Mouse (Mus musculus): ENCODE measurements around the gene M6pr. TPM values are rescaled to one million over a fixed set of nuclear protein-coding genes. Genes with fewer than 3 reads are reported as not detected.

M6pr gene
- polyA plus RNA-seq, 1 experiment, result 81.4 TPM

DNA sequence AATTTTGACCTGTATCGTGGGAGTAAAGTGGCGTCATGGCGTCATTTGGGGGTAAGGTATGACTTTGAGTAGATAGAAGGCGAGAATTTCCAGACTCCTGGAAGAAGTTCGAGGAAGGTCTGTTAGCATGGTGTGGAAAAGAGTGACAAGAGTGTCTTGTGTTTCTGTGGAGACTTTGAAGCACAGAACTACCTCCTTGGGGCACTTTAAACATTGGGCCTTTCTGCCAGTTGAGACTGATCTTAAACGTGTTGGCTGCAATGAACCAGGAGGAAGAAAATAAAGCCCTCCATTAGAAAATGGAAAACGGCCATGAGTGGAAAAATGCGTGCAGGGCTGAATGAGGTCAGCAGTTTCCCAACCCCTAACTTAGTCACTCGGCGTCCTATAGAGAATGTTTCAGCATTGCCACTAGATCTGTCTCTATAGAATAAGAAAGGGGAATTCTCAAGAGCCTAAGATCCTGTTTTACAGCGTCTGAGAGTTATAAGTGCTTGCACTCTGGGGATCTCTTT, 983 bp downstream of the M6pr start:
- no peak for TF ChIP-seq CTCF (IDR thresholded peaks at IDR 0.05; ENCODE audit: borderline replicate concordance, control insufficient read depth, extremely low read depth, insufficient read depth, low read length, poor library complexity)
- no peak for TF ChIP-seq POLR2A (IDR thresholded peaks at IDR 0.05; ENCODE audit: control insufficient read depth, extremely low read depth, insufficient read depth, low read length, poor library complexity)
- Histone ChIP-seq H3K36me3 (ENCODE audit: control insufficient read depth, insufficient read depth, low read length) (peaks cover 14% of the 10 kb centered on the region), H3K27me3 (ENCODE audit: control insufficient read depth, insufficient read depth, low read length) (no peaks in the 10 kb centered on the region), H3K4me1 (replicated peaks; ENCODE audit: control insufficient read depth, insufficient read depth, low read length) (peaks cover 7% of the 10 kb centered on the region), H3K4me3 (ENCODE audit: control insufficient read depth, insufficient read depth, low read length) (peak overlapping the region; percentile 95), H3K27ac (ENCODE audit: control insufficient read depth, insufficient read depth, low read length) (no peak overlapping the region; the same call in 1 of the 2 replicates)
- under 1% methylated on average over 11 of the region's 11 CpGs for WGBS
- DNase-seq, result no peak

DNA sequence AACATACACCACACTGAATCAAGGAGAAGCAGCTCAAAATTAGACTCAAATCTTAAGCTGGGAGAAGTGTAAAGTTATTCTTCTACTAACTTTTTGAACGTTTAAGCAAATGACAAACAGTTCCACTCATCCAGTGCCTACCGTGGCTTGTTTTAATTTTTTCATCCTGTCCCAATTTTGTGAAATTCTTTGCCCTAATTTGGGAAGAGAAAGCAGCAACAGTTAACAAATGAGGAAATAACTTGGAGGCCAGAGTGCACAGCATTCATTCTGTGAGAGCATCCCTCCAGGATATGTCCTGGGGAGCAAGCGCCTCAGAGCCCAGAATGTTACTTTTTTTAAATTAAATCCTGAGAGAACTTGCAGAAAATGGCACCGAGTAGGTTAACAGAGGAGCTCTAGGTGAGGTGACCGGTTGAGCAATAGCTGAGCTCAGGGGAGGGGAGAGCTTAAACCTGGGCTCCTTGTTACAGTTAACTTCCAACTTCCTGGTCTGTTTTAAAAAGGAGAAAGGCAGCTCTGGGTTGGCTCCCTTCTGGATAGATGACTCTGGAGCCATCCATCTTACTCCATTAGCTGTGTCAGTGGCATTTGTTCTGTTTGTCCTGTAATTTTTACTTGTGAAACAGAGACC, 1.8 kb downstream of the M6pr start:
- Histone ChIP-seq H3K27ac (ENCODE audit: control insufficient read depth, insufficient read depth, low read length) (no peak overlapping the region), H3K4me3 (ENCODE audit: control insufficient read depth, insufficient read depth, low read length) (no peak overlapping the region)
- 39% methylated on average over 5 of the region's 5 CpGs for WGBS

GRCm38 (mm10) chr6:122318726-122319125, 10.2 kb downstream of the M6pr start:
- TF ChIP-seq POLR2A (IDR thresholded peaks at IDR 0.05; ENCODE audit: control insufficient read depth, extremely low read depth, insufficient read depth, low read length, poor library complexity) (no peak), CTCF (IDR thresholded peaks at IDR 0.05; ENCODE audit: borderline replicate concordance, control insufficient read depth, extremely low read depth, insufficient read depth, low read length, poor library complexity) (no peak)
- WGBS, result 95% methylated on average over 1 of the region's 1 CpGs
- Histone ChIP-seq H3K36me3 (ENCODE audit: control insufficient read depth, insufficient read depth, low read length) (peaks cover 80% of the 10 kb centered on the region), H3K27ac (ENCODE audit: control insufficient read depth, insufficient read depth, low read length) (no peak overlapping the region), H3K27me3 (ENCODE audit: control insufficient read depth, insufficient read depth, low read length) (no peaks in the 10 kb centered on the region), H3K4me3 (ENCODE audit: control insufficient read depth, insufficient read depth, low read length) (no peak overlapping the region), H3K4me1 (replicated peaks; ENCODE audit: control insufficient read depth, insufficient read depth, low read length) (no peaks in the 10 kb centered on the region)
- no peak for DNase-seq

More for the DNA sequence above, 1.8 kb downstream of the M6pr start:
- no peak for TF ChIP-seq POLR2A (IDR thresholded peaks at IDR 0.05; ENCODE audit: control insufficient read depth, extremely low read depth, insufficient read depth, low read length, poor library complexity)
- no peak for TF ChIP-seq CTCF (IDR thresholded peaks at IDR 0.05; ENCODE audit: borderline replicate concordance, control insufficient read depth, extremely low read depth, insufficient read depth, low read length, poor library complexity)
- DNase-seq, result no peak
- Histone ChIP-seq H3K4me1 (replicated peaks; ENCODE audit: control insufficient read depth, insufficient read depth, low read length) (peaks cover 7% of the 10 kb centered on the region), H3K36me3 (ENCODE audit: control insufficient read depth, insufficient read depth, low read length) (peaks cover 21% of the 10 kb centered on the region), H3K27me3 (ENCODE audit: control insufficient read depth, insufficient read depth, low read length) (no peaks in the 10 kb centered on the region)

DNA sequence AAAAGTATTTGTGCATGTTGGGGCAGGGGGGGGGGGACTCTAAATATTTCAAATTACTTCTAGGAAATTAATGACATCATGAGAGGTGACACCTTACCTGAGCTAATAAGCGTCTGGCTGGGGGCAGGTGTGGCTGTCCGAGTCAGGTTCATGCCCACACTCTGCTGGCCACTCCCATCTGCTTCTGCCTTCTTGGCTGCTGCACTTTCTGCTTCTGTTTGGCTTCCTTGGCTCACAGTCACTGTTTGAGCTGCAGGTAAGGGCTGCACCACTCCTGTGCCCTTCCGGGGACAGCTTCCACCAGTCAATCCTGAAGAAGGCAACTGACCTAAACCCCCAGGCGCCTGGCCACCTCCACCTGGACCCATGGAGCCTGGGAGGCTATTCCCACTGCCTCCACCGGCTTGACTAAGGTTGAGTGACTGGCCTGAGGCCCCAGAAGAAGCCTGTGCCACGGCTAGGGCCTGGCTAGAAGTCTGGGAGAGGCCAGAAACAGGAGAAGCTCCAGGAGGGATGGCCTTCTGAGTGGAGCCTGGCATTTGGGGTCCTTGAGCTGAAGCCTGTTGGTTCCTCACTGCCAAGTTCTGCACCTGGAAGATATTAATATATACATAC, 16.9 kb downstream of the M6pr start:
- no peak overlapping the region for H3K4me3 ChIP-seq (ENCODE audit: control insufficient read depth, insufficient read depth, low read length)
- TF ChIP-seq POLR2A (IDR thresholded peaks at IDR 0.05; ENCODE audit: control insufficient read depth, extremely low read depth, insufficient read depth, low read length, poor library complexity) (no peak), CTCF (IDR thresholded peaks at IDR 0.05; ENCODE audit: borderline replicate concordance, control insufficient read depth, extremely low read depth, insufficient read depth, low read length, poor library complexity) (no peak)
- no peaks in the 10 kb centered on the region for H3K27me3 ChIP-seq (ENCODE audit: control insufficient read depth, insufficient read depth, low read length)
- no peaks in the 10 kb centered on the region for H3K4me1 ChIP-seq (replicated peaks; ENCODE audit: control insufficient read depth, insufficient read depth, low read length)
- peaks cover 29% of the 10 kb centered on the region for H3K36me3 ChIP-seq (ENCODE audit: control insufficient read depth, insufficient read depth, low read length)
- no peak overlapping the region for H3K27ac ChIP-seq (ENCODE audit: control insufficient read depth, insufficient read depth, low read length)
- DNase-seq, result no peak
- WGBS, result 98% methylated on average over 6 of the region's 6 CpGs

- Histone ChIP-seq H3K27me3 (ENCODE audit: control insufficient read depth, insufficient read depth, low read length) (no peaks in the 10 kb centered on the region), H3K4me3 (ENCODE audit: control insufficient read depth, insufficient read depth, low read length) (no peak overlapping the region), H3K27ac (ENCODE audit: control insufficient read depth, insufficient read depth, low read length) (no peak overlapping the region), H3K4me1 (replicated peaks; ENCODE audit: control insufficient read depth, insufficient read depth, low read length) (peaks cover 4% of the 10 kb centered on the region; the same call in 1 of the 2 replicates), H3K36me3 (ENCODE audit: control insufficient read depth, insufficient read depth, low read length) (peaks cover 32% of the 10 kb centered on the region)
- no peak for DNase-seq
- WGBS, result 78% methylated on average over 13 of the region's 13 CpGs
- TF ChIP-seq CTCF (IDR thresholded peaks at IDR 0.05; ENCODE audit: borderline replicate concordance, control insufficient read depth, extremely low read depth, insufficient read depth, low read length, poor library complexity) (no peak), POLR2A (IDR thresholded peaks at IDR 0.05; ENCODE audit: control insufficient read depth, extremely low read depth, insufficient read depth, low read length, poor library complexity) (no peak)
Measured at GRCm38 (mm10) chr6:122333081-122333612, 24.6 kb downstream of the M6pr start.

DNA sequence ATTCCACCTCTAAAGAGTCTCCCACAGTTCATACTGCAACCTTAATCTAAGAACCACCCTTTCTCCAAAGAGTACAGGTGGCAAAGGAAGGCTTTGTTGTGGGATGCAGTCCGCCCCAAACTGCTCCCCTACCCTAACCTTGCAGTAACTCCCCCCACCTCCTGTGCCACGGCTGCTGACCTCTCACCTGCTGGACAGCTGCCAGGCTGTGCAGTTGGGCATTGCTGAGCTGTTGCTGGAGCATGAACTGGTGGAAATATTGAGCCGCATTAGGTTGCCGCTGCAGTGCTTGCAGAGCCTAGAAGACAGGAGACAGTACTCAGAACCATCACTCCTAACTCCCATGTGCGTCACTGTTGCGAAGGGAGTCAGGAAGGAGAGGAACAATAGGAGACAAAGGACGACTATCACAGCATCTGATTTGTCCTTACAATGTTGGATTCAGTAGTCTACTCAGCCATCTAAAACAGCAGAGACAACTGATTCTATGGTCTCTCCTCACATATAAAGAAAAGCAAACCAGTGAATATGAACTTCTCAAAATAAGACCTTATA, 26.3 kb downstream of the M6pr start:
- H3K36me3 ChIP-seq (ENCODE audit: control insufficient read depth, insufficient read depth, low read length), result peaks cover 29% of the 10 kb centered on the region
- H3K4me3 ChIP-seq (ENCODE audit: control insufficient read depth, insufficient read depth, low read length), result no peak overlapping the region
- H3K4me1 ChIP-seq (replicated peaks; ENCODE audit: control insufficient read depth, insufficient read depth, low read length), result peaks cover 4% of the 10 kb centered on the region; the same call in 1 of the 2 replicates
- no peak for DNase-seq
- WGBS, result 72% methylated on average over 7 of the region's 7 CpGs
- H3K27me3 ChIP-seq (ENCODE audit: control insufficient read depth, insufficient read depth, low read length), result no peaks in the 10 kb centered on the region
- TF ChIP-seq POLR2A (IDR thresholded peaks at IDR 0.05; ENCODE audit: control insufficient read depth, extremely low read depth, insufficient read depth, low read length, poor library complexity) (no peak), CTCF (IDR thresholded peaks at IDR 0.05; ENCODE audit: borderline replicate concordance, control insufficient read depth, extremely low read depth, insufficient read depth, low read length, poor library complexity) (no peak)
- no peak overlapping the region for H3K27ac ChIP-seq (ENCODE audit: control insufficient read depth, insufficient read depth, low read length)
